Mouse (Mus musculus) urinary bladder, postnatal 25 days (tissue): Measurements from ENCODE around the gene Ltb.

Source experiments
- DNase-seq: peaks from one replicate; pipeline ENCODE4 v3.0.0; 2022; ENCODE audit warnings: low spot score

Gene Ltb

DNA sequence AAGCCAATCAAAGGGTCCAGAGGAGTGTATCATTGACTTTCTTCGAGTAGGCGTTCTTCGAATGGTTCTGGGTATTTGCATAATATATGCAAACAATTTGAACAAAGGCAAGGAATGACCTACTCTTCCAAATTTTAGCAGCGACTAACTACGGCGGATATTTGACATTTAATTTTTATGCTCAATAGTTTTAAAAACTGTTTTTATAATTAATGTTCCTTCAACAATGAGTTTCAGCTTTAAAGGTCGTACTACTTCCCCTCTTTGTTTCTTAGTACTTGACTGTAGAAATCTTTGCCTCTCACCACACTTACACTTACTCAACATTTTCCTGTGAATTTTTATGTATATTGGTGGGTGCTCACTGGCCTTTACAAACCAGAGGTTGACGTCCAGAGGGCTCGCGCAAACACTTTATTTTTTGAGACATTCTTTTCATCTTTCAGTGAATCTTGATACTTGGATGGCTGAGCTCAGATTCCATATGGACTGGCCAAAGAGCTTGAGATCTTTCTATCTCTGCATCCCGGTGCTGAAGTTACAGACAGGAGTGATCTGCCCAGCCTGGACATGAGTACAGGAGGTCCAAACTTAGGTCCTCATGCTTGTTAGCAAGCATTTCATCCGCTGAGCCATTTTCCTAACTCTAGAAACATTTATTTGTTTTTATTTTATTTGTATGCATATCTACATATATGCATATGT lies 28.6 kb upstream of the Ltb start:
- no peak for DNase-seq

DNA sequence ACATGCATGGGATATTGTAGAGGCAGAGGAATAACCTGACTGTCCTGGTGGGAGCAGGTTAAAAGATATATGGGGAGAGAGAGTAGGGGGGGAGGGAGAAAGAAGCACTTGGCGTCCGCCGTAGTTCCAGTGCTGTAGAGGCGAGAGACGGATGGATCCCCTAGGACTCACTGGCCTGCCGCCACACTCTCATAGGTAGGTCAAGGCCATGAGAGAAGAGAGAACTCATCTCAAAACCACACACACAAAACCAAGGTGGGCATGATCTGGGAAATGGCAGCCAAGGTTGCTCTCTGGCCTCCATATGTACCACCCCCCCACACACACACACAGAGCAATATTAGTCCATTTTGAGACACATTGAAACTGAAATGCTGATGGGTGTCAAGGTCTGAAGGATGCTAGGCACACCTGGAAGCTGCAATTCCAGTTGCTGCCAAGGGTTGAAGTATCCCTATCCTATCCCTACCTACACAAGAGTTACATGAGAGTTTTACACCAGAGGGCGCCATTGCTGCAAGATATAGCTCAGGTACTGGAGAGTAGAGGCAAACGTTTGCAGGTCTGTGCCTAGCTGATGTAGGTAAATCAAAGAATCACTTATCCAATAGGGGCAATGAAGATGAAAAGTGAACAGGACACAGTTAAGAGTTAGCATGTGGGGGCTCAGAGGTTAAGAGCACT lies 27.7 kb upstream of the Ltb start:
- DNase-seq = peak; percentile 47

DNA sequence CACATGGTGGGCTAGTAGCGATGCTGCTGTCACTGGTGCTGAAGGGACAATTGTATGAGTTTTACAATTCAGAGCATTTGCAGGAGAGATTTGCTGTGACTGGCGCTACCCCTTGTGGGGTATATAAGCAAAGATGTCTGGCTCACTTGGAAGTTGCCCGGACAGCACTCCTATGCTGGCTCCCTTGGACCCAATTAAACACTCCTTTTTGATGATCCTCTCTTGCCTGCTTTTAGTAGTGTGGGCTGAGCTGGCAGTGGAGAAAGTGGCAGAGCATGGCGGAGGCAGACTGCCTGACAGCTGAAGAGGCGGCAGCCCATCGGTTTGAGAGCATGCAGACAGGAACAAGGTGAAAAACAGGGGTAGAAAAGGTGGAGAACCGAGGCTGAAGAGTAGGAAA lies 26.4 kb upstream of the Ltb start:
- DNase-seq = no peak

DNA sequence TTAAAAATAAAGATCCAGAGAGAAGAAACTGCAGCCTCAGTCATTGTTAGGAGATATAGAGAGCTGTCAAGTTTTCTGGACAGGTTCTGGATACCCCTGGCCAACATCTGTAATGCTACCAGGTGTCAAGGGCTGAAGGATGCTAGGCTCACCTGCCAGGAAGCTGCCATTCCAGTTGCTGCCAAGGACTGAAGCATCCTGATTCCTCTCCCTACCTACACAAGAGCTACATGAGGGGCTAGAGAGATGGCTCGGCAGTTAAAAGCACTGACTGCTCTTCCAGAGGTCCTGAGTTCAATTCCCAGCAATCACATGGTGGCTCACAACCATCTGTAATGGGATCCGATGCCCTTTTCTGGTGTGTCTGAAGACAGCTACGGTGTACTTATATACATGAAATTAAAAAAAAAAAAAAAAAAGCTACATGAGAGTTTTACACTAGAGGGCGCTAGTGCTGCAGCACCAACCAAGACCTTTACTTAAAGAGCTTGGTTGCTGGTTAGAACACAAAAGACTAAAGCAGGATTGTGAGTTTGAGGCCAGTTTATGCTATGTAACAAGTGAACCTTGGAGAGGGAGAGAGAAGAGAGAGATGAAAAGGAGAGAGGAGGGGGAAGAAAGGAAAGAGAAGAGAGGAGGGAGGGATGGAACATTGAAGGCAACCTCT lies 25.6 kb upstream of the Ltb start:
- no peak for DNase-seq

DNA sequence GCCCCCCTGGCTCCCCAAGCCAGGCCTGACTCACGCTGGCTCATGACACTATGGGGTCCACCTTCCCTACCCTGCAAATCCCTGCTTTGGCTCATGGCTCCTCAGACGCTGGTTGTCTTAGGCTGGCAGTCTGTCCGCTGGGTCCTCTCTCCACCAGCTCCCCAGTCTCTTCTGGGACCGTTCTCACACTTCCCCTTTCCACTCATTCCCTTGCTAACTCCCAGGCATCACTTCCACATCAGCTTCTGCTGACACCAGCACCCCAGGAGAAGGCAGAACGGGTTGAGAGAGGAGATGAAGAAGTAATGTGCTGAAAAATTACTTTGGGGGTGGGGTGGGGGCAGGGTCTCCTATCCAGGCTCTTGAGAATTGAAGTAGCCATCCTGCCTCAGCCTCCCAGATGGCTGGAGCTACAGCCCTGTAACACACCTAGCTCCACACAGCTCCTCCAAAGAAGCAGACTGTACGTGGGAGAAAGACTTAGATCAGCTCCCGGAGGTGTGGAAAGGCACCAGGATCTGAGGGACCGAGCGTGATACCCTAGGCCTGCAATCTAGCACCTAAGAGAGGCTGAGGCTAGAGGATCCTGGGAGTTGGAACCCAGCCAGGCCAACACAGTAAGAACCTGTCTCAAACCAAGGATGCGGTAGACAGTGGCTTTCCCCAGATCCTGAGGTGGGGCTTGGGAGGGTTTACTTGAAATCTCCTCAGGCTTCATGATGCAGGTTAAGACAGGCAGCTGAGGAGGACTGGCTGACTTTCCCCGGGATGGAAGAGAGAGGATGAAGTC lies 21.6 kb upstream of the Ltb start:
- no peak for DNase-seq

DNA sequence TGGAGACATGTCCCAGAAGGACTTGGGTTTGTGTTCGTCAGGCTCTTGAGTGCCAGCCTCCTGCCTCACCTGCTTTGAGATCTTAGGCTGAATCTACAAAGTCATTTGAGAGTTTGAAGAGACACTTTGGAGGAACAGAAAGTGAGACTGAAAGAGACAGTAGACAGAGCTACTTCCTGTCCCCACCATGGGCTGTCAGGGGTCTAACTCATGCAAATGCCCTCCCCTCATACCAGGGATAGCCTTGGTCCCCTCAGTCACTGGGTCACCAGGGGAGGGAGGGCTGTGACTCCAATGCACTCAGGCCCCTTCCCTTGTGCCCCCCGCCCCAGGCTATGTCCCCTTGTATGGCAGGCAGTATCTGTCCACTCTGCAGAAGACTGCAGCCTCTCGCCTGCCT lies 20.9 kb upstream of the Ltb start:
- no peak for DNase-seq

DNA sequence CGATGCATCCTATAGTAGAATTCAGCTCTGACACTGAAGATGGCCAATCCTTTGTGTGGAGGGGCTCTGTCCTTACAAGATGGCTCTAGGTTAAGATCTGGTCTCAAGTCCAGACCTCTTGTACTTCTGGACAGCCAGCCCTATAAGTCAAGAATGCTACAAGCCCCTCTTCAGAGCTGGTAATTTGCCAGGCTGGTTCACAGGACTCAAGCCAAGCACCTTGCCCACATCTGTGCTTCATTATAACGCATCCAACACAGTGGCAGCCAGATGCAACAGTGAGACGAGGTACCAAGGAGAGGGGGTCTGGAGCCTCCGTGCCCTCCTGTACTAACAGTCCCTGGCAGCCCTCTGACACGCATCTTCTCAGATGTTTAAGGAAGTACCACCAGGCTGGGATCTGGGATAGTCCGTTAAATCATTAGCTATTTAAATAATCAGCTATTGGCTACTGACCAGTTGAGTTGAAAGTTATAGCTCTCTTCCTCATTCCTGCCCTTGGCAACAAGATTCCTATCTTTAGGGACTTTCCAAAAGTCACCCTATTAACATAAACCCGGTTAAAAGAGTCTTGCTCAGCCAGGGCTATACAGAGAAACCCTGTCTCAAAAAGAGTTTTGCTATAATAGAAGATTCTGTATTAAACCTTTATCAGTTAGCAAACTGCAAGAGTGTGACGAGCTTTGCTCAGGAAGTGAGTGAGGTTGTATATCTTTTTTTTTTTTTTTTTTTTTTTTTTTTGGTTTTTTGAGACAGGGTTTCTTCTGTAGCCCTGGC lies 19.9 kb upstream of the Ltb start:
- DNase-seq = no peak

DNA sequence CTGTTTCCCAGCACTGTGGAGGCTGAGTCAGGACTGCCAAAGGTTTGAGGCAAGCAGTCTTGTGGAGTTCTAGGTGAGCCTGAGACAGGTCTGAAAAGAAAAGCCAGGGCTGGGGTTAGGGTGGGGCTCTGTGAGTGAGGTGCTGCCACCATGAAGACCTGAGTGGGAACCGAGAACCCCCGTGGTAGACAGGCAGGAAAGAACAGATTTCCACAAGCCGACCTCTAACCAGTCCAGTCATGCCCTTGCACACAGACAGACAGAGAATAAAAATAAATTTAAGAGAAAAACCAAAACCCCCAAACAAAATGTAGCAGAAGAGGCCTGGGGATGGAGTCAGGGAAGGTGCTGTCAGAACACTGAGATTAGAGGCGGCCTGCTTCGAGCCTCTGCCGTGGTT lies 18.9 kb upstream of the Ltb start:
- no peak for DNase-seq

DNA sequence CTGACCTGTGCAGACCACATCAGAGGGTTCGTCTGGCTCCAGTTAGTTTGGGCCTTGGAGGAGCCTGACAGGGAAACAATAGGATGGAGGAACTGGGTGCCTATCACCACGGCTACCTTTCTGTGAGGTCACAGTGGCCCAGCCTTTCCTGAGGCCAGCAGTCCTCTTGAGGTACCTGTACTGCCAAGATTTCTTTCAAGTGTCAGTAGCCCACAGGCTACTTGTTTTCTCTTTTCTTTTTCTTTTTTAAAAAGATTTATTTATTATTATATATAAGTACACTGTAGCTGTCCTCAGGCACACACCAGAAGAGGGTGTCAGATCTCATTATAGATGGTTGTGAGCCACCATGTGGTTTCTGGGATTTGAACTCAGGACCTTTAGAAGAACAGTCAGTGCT lies 18.3 kb upstream of the Ltb start, which contains the start of gene Aif1:
Gene Aif1, minus strand, starts transcription at position 101 of the 400 bp plus-strand sequence.
- DNase-seq = no peak

DNA sequence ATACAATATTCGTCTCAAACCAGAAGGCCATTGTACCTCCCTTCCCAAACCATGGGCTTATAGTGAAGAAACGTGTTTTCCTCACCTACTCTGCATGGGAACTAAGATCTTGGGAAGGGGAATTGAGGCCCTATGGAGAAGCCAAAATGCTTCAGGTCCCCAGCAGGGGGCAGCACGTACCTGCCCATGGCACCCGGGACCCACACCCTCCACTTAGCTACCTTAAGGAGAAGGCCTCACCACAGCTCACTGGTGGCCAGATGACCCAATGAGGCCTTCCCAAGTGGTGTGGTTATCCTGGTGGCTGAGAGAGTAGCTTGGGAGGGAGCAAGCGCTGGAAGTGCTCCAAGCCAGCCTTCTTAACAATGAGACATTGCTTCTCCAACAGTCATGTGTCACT lies 15.7 kb upstream of the Ltb start:
- peak; percentile 78 for DNase-seq

DNA sequence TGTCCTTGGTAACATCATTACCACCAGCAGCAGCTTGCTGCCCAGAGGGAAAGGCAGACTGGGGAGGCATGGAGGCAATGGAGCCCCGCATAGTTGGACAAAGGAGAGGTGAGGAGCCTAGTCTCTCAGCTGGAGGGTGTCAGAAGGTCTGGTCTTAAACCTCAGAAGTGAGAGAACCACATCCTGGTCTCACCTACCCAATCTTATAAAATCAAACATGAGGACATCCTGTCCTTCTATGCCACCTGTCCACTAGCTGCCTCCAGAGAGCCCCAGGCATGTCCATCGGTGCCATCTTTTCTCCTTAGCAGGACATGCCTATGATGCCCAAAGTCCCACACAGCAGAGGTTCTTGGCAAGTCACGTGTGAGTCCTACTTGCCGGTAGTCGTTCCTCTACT lies 14.1 kb upstream of the Ltb start:
- no peak for DNase-seq

DNA sequence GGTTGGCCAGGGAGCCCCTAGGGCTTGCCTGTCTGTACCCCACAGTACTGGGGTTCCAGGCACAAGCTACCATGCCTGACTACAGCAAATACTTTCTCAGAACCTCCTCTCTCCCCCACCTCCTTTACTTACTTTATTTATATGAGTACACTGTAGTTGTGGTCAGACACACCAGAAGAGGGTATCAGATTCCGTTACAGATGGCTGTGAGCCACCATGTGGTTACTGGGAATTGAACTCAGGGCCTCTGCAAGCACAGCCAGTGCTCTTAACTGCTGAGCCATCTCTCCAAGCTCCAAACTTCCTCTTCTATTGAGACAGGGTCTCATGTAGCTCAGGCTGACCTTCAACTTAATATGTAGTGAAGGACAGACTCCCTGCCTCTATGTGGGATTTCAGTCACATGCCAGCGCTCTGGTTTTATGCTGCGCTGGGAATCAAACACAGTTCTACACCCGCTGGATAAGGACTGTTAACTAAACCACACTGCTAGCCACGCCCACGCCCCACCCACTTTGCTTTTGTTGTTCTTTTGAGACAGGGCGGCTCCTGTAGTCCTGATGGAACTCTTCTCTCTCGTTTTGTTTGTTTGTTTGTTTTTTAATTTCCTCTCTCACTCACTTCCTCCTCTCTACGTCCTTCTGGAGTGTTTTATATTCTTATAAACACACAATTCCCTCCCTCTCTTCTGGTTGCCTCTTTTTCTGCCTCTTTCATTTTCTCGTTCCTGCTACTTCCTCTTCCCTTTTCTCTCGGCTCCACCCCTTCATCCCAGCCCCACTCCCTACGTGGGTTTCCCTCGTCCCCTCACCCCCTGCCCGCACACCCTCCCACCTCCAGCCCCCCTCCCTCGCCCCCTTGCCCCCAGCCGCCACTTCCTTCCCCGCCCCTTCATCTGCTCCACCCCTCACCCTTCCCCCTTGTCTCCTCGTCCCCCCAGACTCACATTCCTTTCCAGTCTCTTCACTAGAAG lies 8.3 kb upstream of the Ltb start:
- peak; percentile 64 for DNase-seq

DNA sequence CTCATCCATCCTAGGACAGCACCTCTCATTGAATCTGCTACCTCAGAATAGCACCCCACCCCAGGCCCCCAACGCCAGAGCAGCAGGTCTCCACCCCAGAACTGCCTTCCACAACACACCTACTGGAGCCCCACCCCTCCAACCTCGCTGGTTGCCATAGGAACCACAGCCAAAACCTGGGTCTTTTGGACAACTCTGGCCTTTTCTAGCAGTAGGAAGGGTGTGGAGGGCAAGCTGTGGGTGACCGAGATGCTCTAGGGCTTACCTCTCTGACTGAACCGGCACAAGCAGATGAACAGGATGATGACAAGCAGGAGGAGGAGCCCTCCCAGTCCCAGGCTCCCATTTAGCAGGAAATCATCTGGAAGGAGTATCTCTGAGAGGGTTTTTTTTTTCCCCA lies 7.6 kb upstream of the Ltb start:
- DNase-seq = no peak

DNA sequence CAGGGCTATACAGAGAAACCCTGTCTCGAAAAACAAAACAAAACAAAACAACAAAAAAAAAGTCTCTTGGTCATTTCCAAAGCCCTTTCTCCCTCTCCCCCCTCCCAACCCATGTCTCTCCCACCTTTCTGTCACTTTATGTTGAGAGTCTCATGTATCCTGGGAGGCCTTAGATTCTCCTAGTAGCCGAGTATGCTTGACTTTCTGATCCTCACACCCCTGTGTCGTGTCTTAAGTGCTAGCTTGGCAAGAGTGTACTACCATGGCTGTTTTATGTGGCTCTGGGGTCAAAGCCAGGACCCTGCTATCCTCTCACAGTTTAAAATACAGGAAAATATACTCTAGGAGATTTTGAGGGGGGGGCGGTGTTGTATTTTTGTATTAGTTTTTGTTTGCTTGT lies 6.9 kb upstream of the Ltb start:
- no peak for DNase-seq

DNA sequence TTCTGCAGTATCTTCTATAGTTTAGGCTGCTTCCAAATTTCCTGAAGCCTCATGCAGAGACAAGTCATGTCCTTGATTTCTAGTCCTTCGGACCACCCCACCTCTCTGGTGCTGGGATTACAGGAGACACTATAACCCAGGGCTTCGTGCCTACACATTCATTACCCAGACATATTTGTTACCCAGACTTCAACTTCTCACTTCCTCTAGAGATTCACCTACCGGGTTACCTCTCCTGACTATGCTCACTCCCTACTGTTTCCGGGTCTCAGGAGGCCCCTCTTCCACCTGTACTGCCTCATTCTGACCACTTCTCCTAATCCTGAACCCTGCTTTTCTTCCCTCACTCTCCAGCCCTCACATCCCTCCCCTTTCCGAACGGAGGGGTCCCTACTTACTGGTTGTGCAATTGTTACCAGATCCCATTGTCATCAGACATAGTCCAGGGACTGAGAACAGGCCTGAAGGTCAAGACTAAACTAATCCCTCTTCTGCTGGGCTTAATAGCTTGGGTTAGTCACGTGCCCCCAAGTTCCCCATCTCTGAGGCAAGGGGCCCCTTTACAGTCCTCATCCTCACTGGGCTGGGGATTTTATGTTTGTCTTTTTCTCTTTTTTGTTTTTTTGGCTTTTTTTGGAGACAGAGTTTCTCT lies 6.2 kb upstream of the Ltb start, which contains the start of gene Lst1:
Gene Lst1, minus strand, starts transcription at position 481 of the 652 bp plus-strand sequence.
- DNase-seq = no peak

DNA sequence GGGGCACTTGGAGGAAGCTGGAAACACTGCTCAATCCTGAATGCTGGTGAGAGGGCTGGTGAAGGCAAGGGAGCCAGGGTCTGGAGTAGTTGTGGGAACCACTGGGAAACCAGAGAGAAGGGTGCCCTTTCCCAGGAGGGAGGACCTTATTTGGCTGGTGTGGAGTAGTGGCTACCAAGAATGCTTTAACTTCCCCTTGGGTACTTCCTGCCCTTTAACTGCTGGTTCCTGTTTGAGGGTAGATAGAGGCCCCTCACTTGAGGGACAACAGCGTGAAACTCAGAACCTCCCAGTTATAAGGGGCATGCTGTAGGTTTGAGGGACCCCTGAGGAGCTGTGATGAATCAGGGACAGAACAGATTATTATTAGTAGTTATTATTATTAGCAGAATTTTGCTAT lies 5.1 kb upstream of the Ltb start:
- DNase-seq = no peak

DNA sequence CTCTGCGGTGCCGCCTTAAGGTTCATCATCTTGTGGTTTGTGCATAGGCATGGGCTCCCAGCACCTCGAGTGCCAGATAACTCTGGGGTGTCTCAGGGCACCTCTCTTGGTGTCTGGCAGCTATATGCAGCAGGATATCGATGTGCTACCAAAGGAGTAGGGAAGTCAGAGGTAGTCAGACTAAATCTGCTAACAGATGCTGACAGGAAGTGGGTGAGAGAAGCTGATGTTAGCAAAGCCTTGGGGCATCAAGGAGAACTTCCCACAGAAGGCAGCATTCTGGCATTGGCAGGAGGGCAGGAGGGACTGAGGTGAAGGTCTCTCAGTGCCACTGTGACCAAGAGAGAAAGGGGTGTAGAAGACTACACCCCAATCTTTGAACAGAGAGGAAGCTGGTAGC lies 4.1 kb upstream of the Ltb start:
- no peak for DNase-seq

DNA sequence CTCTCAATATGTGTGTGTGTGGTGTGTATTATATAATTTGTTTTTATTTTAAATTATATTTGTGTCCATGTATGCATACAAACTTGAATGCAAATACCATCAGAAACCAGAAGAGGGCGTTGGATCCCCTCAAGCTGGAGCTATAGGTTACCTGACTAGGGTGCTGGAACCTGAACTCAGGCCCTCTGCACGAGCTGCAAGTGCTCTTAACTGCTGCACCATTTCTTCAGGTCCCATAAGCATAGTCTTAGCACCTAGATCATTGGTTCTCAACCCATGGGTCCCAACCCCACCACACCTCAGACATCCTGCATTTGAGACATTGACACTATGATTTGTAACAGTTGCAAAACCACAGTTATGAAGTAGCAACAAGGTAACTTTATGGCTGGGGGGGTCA lies 2.5 kb upstream of the Ltb start:
- no peak for DNase-seq

DNA sequence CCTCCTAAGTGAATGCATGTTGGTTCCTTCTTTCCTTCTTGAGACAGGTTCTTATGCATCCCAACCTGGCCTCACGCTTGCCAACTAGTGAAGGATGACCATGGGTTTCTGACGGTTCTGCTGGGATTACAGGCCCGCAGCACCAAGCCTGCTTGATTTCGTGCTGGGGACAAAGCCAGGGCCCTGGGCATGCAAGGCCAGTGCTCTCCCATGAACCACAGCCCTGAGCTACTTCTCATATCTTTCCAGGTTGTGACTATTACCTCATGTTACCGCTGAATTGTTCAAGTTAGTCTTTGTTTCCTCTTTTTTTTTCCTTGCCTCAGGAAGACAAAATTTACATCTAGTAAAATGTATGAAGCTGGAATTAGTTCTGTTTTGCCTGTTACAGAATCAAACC lies 1.3 kb upstream of the Ltb start:
- DNase-seq = no peak
